Mouse (Mus musculus): ENCODE measurements at regions not wholly inside any gene's neighbourhood (a gene's known extent, or its start where the extent isn't known, plus 50 kb on each side); places are given as distances from the start of the nearest gene placed in this dataset.

GRCm38 (mm10) chr12:26547466-26547865, 78.5 kb downstream of the Cmpk2 start:
- Histone ChIP-seq H3K9me3 (replicated peaks; ENCODE audit: low read length) (no peaks in the 10 kb centered on the region), H3K36me3 (replicated peaks in 1 of 2; ENCODE audit: control insufficient read depth in 1 of 2, insufficient read depth in 1 of 2, low read length in 1 of 2) (no peaks in the 10 kb centered on the region), H3K4me3 (replicated peaks in 1 of 3; ENCODE audit: low read depth in 2 of 3, low read length in 2 of 3, poor library complexity in 1 of 3) (no peak overlapping the region), H3K27ac (ENCODE audit: insufficient read depth, low read depth) (no peak overlapping the region), H3K4me2 (ENCODE audit: insufficient read depth, low read depth, poor library complexity, severe bottlenecking) (no peak overlapping the region), H3K79me2 (replicated peaks; ENCODE audit: control insufficient read depth, extremely low read depth, insufficient read depth, poor library complexity, severe bottlenecking) (no peaks in the 10 kb centered on the region), H3K4me1 (ENCODE audit: control insufficient read depth in 1 of 2, insufficient read depth in 2 of 2) (no peaks in the 10 kb centered on the region), H3K9ac (ENCODE audit: insufficient read depth, low read depth) (no peak overlapping the region), H3K27me3 (replicated peaks) (no peaks in the 10 kb centered on the region)
- in situ Hi-C loops (cut with MboI; ENCODE audit: low pct_ligation_motif_present, low pct_unique_long_range_greater_than_20kb, low sequenced_read_pairs) (no loop called here), dilution Hi-C loops (cut with MboI; ENCODE audit: extremely low pct_ligation_motif_present, extremely low pct_unique_long_range_greater_than_20kb, low sequenced_read_pairs) (no loop called here)
- TF ChIP-seq HCFC1 (IDR thresholded peaks at IDR 0.05; ENCODE audit: low read depth, low read length) (no peak), USF1 (IDR thresholded peaks at IDR 0.05; ENCODE audit: low read depth, low read length) (no peak), SMC3 (IDR thresholded peaks at IDR 0.05; ENCODE audit: low read depth, low read length) (no peak), ZNF384 (IDR thresholded peaks at IDR 0.05; ENCODE audit: low read depth, low read length) (no peak), POLR2AphosphoS2 (IDR thresholded peaks at IDR 0.05; ENCODE audit: low read depth, low read length) (no peak), POLR2A (IDR thresholded peaks at IDR 0.05; ENCODE audit: low read depth, low read length) (no peak), MEF2A (IDR thresholded peaks at IDR 0.05; ENCODE audit: borderline replicate concordance, low read depth, low read length) (no peak), ZMIZ1 (IDR thresholded peaks at IDR 0.05; ENCODE audit: low read depth, low read length) (no peak), TCF12 (IDR thresholded peaks at IDR 0.05; ENCODE audit: low read depth, low read length) (no peak), E2F4 (IDR thresholded peaks at IDR 0.05; ENCODE audit: insufficient replicate concordance, low read depth, low read length) (no peak)
- DNase-seq (ENCODE audit: extremely low read depth) = no peak

GRCm38 (mm10) chr12:26546361-26546760, 77.4 kb downstream of the Cmpk2 start:
- Histone ChIP-seq H3K27me3 (replicated peaks) (no peaks in the 10 kb centered on the region), H3K9me3 (replicated peaks; ENCODE audit: low read length) (no peaks in the 10 kb centered on the region), H3K79me2 (replicated peaks; ENCODE audit: control insufficient read depth, extremely low read depth, insufficient read depth, poor library complexity, severe bottlenecking) (no peaks in the 10 kb centered on the region), H3K4me3 (replicated peaks in 1 of 3; ENCODE audit: low read depth in 2 of 3, low read length in 2 of 3, poor library complexity in 1 of 3) (no peak overlapping the region), H3K4me1 (ENCODE audit: control insufficient read depth in 1 of 2, insufficient read depth in 2 of 2) (no peaks in the 10 kb centered on the region), H3K4me2 (ENCODE audit: insufficient read depth, low read depth, poor library complexity, severe bottlenecking) (no peak overlapping the region), H3K36me3 (replicated peaks in 1 of 2; ENCODE audit: control insufficient read depth in 1 of 2, insufficient read depth in 1 of 2, low read length in 1 of 2) (no peaks in the 10 kb centered on the region), H3K27ac (ENCODE audit: insufficient read depth, low read depth) (no peak overlapping the region), H3K9ac (ENCODE audit: insufficient read depth, low read depth) (no peak overlapping the region)
- TF ChIP-seq CHD1 (IDR thresholded peaks at IDR 0.05; ENCODE audit: low read depth, low read length) (no peak), USF2 (conservative IDR thresholded peaks at IDR 0.05; ENCODE audit: low read depth, low read length) (no peak), E2F4 (IDR thresholded peaks at IDR 0.05; ENCODE audit: insufficient replicate concordance, low read depth, low read length) (no peak), JUND (conservative IDR thresholded peaks at IDR 0.05; ENCODE audit: low read depth, low read length) (no peak)
- no peak for DNase-seq (ENCODE audit: extremely low read depth)
- dilution Hi-C loops (cut with MboI; ENCODE audit: extremely low pct_ligation_motif_present, extremely low pct_unique_long_range_greater_than_20kb, low sequenced_read_pairs) = no loop called here
- in situ Hi-C loops (cut with MboI; ENCODE audit: low pct_ligation_motif_present, low pct_unique_long_range_greater_than_20kb, low sequenced_read_pairs) = no loop called here

GRCm38 (mm10) chr12:26543463-26543862, 74.5 kb downstream of the Cmpk2 start:
- dilution Hi-C loops (cut with MboI; ENCODE audit: extremely low pct_ligation_motif_present, extremely low pct_unique_long_range_greater_than_20kb, low sequenced_read_pairs) = no loop called here
- H3K27me3 ChIP-seq (replicated peaks) = no peaks in the 10 kb centered on the region
- TF ChIP-seq MXI1 (IDR thresholded peaks at IDR 0.05; ENCODE audit: low read depth, low read length) = no peak
- no peak for TF ChIP-seq MYC (IDR thresholded peaks at IDR 0.05; ENCODE audit: low read depth, low read length)
- no peak for TF ChIP-seq MEF2A (IDR thresholded peaks at IDR 0.05; ENCODE audit: borderline replicate concordance, low read depth, low read length)
- TF ChIP-seq TBP (conservative IDR thresholded peaks at IDR 0.05; ENCODE audit: low read depth, low read length) = no peak
- no peak for TF ChIP-seq NRF1 (IDR thresholded peaks at IDR 0.05; ENCODE audit: low read depth, low read length)
- TF ChIP-seq RCOR1 (conservative IDR thresholded peaks at IDR 0.05; ENCODE audit: low read depth, low read length) = no peak
- TF ChIP-seq JUND (conservative IDR thresholded peaks at IDR 0.05; ENCODE audit: low read depth, low read length) = no peak
- TF ChIP-seq EP300 (IDR thresholded peaks at IDR 0.05; ENCODE audit: low read length) = no peak
- TF ChIP-seq MAFK (IDR thresholded peaks at IDR 0.05; ENCODE audit: insufficient replicate concordance, low read length) = no peak
- no peak for TF ChIP-seq E2F4 (IDR thresholded peaks at IDR 0.05; ENCODE audit: insufficient replicate concordance, low read depth, low read length)
- TF ChIP-seq ZC3H11A (IDR thresholded peaks at IDR 0.05; ENCODE audit: low read depth, low read length) = no peak
- TF ChIP-seq PAX5 (IDR thresholded peaks at IDR 0.05; ENCODE audit: low read length) = no peak
- TF ChIP-seq UBTF (IDR thresholded peaks at IDR 0.05; ENCODE audit: low read depth, low read length) = no peak
- no peak for TF ChIP-seq SIN3A (IDR thresholded peaks at IDR 0.05; ENCODE audit: low read length)
- TF ChIP-seq KAT2A (IDR thresholded peaks at IDR 0.05; ENCODE audit: insufficient replicate concordance, low read length) = no peak
- TF ChIP-seq ZMIZ1 (IDR thresholded peaks at IDR 0.05; ENCODE audit: low read depth, low read length) = no peak
- no peak for TF ChIP-seq POLR2A (IDR thresholded peaks at IDR 0.05; ENCODE audit: low read depth, low read length)
- TF ChIP-seq GABPA (IDR thresholded peaks at IDR 0.05; ENCODE audit: insufficient replicate concordance, low read depth, low read length) = no peak
- no peak for TF ChIP-seq ELF1 (IDR thresholded peaks at IDR 0.05; ENCODE audit: low read depth, low read length)

More at GRCm38 (mm10) chr12:26543463-26543862, 74.5 kb downstream of the Cmpk2 start:
- Histone ChIP-seq H3K27ac (ENCODE audit: insufficient read depth, low read depth) (no peak overlapping the region), H3K4me2 (ENCODE audit: insufficient read depth, low read depth, poor library complexity, severe bottlenecking) (no peak overlapping the region), H3K4me1 (ENCODE audit: control insufficient read depth in 1 of 2, insufficient read depth in 2 of 2) (no peaks in the 10 kb centered on the region), H3K9ac (ENCODE audit: insufficient read depth, low read depth) (no peak overlapping the region), H3K4me3 (replicated peaks in 1 of 3; ENCODE audit: low read depth in 2 of 3, low read length in 2 of 3, poor library complexity in 1 of 3) (no peak overlapping the region), H3K9me3 (replicated peaks; ENCODE audit: low read length) (no peaks in the 10 kb centered on the region), H3K36me3 (replicated peaks in 1 of 2; ENCODE audit: control insufficient read depth in 1 of 2, insufficient read depth in 1 of 2, low read length in 1 of 2) (no peaks in the 10 kb centered on the region), H3K79me2 (replicated peaks; ENCODE audit: control insufficient read depth, extremely low read depth, insufficient read depth, poor library complexity, severe bottlenecking) (no peaks in the 10 kb centered on the region)
- in situ Hi-C loops (cut with MboI; ENCODE audit: low pct_ligation_motif_present, low pct_unique_long_range_greater_than_20kb, low sequenced_read_pairs) = no loop called here
- no peak for DNase-seq (ENCODE audit: extremely low read depth)
